Mouse (Mus musculus): Measurements from ENCODE around the gene Oca2.

The Oca2 gene

GRCm38 (mm10) chr7:56382706-56383105 is 143.1 kb downstream of the Oca2 start:
- no peak for DNase-seq (ENCODE audit: low spot score in 2 of 2)

- DNase-seq (ENCODE audit: low spot score in 2 of 2): no peak
Measured at GRCm38 (mm10) chr7:56388295-56388694, 148.7 kb downstream of the Oca2 start.

- no peak for DNase-seq (ENCODE audit: low spot score in 2 of 2)
Measured at GRCm38 (mm10) chr7:56418182-56418836, 178.7 kb downstream of the Oca2 start.

- no peak for DNase-seq (ENCODE audit: low spot score in 2 of 2)
Measured at GRCm38 (mm10) chr7:56419253-56419844, 179.8 kb downstream of the Oca2 start.

- DNase-seq (ENCODE audit: low spot score in 2 of 2): no peak
Measured at GRCm38 (mm10) chr7:56421946-56422345, 182.4 kb downstream of the Oca2 start.

- DNase-seq (ENCODE audit: low spot score in 2 of 2): no peak
Measured at GRCm38 (mm10) chr7:56423548-56423947, 184.0 kb downstream of the Oca2 start.

GRCm38 (mm10) chr7:56460814-56461520 is 221.4 kb downstream of the Oca2 start:
- no peak for DNase-seq (ENCODE audit: low spot score in 2 of 2)

- DNase-seq (ENCODE audit: low spot score in 2 of 2): no peak
Measured at GRCm38 (mm10) chr7:56498242-56498641, 258.7 kb downstream of the Oca2 start.

GRCm38 (mm10) chr7:56499319-56499718 is 259.8 kb downstream of the Oca2 start:
- DNase-seq (ENCODE audit: low spot score in 2 of 2): no peak

GRCm38 (mm10) chr7:56499767-56500166 is 260.2 kb downstream of the Oca2 start:
- DNase-seq (ENCODE audit: low spot score in 2 of 2): no peak

GRCm38 (mm10) chr7:56500438-56500837 is 260.9 kb downstream of the Oca2 start:
- DNase-seq (ENCODE audit: low spot score in 2 of 2): no peak

- no peak for DNase-seq (ENCODE audit: low spot score in 2 of 2)
Measured at GRCm38 (mm10) chr7:56518581-56518980, 279.0 kb downstream of the Oca2 start.

GRCm38 (mm10) chr7:56519741-56520140 is 280.2 kb downstream of the Oca2 start:
- DNase-seq (ENCODE audit: low spot score in 2 of 2): no peak

- no peak for DNase-seq (ENCODE audit: low spot score in 2 of 2)
Measured at GRCm38 (mm10) chr7:56534856-56535255, 295.3 kb downstream of the Oca2 start.

- DNase-seq (ENCODE audit: low spot score in 2 of 2): no peak
Measured at GRCm38 (mm10) chr7:56549226-56549625, 309.7 kb downstream of the Oca2 start.

- no peak for DNase-seq (ENCODE audit: low spot score in 2 of 2)
Measured at GRCm38 (mm10) chr7:56551804-56552203, 312.2 kb downstream of the Oca2 start.
